Mouse (Mus musculus) adrenal gland, adult 8-10 months (tissue): ENCODE measurements around the gene Dhx58. TPM values are rescaled to one million over a fixed set of nuclear protein-coding genes. Genes with fewer than 3 reads are reported as not detected.
A peak's percentile ranks its signal among the peaks of the same experiment; 100 is the strongest.

Experiments used
- DNase-seq: peaks from one replicate; pipeline ENCODE4 v3.0.0; 2022
- total RNA-seq, 4 experiments: library from RNA; stranded (reverse); gene quantifications; 2 replicates each; pipeline ENCODE4 v1.2.4; 2022

The Dhx58 gene
- 100 to 1,000 TPM in 1 of 4 experiments, 10 to 100 TPM in 3; 56.4 to 143 (median 79.7) TPM for total RNA-seq

DNA sequence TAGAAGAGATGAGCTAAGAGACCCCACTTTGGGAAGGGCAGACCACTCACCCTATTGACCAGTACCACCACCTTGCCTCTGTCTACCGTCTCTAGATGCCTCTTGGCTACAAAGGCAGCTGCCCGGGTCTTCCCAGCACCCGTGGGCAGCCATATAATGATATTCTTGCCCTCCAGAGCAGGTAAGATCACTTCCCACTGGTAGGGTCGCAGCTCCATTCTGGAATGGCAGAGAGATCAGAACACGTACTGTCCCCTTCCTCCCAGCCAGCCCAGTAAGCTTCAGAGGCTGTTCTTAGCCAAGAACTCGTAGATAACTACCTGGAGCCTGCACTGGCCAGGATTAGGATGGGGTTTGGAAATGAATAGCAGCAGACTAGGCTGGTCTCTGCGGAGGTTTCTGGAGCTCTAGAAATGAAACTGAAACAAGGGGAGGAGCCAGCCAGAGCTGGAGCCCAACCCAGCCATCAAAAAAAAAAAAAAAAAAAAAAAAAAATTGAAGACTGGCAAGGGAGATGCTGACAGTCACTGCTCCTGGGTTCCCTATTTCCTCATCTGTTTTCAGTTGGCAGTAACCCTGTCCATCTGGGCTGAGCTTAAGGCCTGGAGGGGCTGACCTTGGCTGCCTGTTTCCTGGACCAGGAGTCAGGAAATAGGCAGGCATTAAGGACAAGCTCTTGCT lies at the start of gene Dhx58:
Gene Dhx58, minus strand, starts transcription at position 421 of the 681 bp plus-strand sequence.
- DNase-seq: no peak

DNA sequence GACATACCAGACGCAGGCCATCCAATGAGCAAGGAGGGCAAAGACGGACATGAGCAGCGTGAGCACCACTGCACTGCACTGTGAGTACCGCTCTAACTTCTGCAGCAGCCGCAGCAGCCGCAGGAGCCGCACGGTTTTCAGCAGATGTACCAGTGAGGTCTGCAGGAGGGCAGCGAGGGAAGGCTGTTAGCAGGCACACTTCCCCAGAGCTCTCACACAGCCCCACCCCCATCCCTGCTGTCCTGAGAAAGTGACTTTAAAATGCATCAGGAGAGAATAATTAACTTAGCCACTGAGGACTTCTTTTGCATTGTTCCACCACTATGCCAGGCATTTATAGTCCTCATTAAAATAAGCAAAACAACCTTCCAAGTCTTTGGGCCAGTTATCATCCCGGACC lies 48.2 kb upstream of the Dhx58 start:
- no peak for DNase-seq

GRCm38 (mm10) chr11:100750127-100750526 lies 46.1 kb upstream of the Dhx58 start:
- DNase-seq: no peak

- no peak for DNase-seq
Measured at GRCm38 (mm10) chr11:100749469-100749868, 45.4 kb upstream of the Dhx58 start.

DNA sequence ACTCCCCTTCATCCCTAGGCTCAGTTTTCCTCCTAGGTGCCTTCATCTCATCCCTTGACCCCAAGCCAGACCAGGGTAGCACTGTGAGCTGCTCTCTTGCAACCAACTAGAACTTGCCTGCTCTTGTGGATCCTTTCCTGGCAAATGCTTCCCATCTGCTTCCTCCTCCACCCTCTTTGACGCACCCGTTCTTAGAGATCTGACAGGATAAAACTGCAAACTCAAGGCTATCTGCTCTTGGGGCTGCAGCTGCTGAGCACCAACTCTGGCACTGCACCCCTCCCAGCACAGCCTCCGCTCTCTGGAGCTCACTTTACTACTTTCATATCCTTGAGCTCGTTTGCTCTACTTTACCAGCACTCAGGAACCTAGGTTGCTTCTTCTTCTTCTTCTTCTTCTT lies 44.5 kb upstream of the Dhx58 start:
- DNase-seq: no peak

DNA sequence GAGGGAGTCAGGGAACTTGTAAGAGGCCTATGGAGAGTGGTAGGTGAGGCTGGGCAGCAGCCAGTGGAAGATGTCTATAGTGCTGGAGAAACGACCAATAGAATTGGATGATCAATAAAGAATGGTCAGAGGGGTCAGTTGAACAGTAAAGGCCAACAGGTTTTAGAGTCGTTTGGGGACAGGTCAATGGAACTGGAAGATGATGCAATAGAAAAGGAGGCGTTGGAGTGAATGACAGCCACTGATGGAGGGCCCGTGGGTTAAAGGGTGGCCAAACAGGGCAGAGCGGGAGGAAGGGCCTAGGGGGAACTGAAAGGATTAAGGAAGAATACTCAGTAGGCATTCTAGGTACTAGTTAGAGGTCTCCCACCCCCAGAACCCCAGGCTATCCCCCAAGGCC lies 43.0 kb upstream of the Dhx58 start:
- no peak for DNase-seq

DNA sequence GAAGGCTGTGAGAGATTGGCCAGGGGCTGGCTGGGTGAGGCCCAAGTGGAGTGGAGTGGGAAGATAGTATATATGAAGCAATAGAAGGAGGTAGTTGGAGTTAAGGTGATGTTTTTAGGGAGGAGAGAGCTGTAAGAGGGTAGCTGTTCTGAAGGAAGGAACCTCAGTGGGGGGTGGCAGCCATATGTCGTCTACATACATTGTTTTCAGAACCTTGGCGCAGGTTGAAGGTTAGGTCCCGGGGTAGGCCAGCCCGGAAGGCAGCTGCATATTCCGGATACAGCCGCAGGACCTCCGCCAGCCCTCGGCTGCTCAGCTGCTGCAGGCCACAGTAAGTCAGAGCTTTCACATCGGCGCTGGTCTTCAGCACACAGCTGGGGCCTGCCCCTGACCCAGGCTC lies 42.5 kb upstream of the Dhx58 start:
- DNase-seq: no peak

DNA sequence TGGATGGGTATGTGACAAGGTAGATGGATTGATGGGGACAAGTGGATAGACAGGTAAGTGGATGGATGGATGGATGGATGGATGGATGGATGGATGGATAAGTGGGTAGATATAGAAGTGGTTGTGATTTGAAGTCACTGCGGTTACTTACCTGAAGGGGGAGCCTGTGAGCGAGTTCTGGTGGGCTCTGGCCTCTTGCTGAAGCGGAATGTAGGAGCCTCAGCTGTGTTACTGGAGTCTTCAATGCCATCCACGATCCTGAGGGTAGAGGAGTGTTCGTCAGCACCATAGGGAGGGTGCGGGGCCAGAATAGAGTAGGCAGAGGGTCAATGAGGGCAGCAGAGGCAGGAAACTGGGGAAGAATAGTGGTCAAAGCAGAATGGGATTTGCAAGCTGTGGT lies 41.0 kb upstream of the Dhx58 start:
- DNase-seq: no peak

- no peak for DNase-seq
Measured at GRCm38 (mm10) chr11:100741348-100741747, 37.3 kb upstream of the Dhx58 start.

- DNase-seq: no peak
Measured at GRCm38 (mm10) chr11:100738749-100739148, 34.7 kb upstream of the Dhx58 start.

DNA sequence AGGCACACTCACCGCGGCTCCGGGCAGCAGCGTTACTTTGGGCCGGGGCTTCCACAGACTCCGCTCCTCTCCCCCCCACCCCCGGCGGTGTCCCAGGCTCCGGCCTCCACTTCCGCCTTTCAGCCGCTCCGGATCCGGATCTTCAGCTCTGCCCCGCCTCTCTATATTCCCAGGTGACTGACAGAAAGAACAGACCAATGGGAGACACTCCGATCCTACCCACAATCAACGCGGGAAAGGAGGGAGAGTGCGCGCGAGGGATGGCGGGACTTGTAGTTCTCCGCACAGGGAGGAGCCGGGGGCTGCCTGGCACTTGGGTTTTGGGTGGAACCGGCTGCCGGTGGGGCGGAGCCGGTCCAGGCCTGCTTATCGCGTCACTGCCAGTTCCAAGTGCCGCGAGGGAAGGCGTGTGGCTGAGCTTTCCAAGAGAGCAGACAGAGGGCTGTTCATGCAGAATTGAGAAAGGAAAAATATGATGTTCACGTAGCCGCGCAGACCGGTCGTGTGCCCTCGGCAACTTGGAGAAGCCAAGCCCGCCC lies 34.1 kb upstream of the Dhx58 start, which contains the start of gene Rab5c:
Gene Rab5c, minus strand, starts transcription at position 150 of the 539 bp plus-strand sequence.
- peak; percentile 99 for DNase-seq

DNA sequence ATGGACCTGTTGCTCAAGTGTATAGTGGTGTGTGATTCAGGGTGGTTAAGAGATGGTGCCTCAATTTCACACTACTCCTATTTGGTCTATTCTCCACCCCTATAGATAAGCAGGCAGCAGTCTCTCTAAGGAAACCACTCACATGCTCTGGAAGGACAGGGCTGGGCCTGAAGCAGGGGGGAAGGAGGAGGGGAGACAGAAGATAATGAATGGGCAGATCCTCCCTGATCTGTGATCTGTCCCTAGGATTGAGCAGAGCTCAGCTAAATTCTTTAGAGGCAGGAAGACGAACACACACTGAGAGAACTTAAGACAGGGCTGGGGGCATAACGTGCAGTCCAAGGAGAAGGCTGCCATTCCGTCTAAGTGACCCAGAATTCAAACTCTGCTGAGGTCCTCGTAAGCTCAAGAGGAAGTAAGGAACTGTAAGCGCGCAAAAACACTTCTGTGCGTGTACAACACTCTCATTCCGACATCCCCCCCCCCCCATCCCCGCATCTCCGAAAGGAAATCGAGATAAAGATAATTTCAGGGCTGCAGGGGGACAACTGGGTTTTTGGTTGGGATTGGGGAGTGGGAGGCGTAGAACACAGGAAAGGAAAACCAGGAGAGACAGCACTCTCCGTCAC lies 33.1 kb upstream of the Dhx58 start:
- DNase-seq: no peak

DNA sequence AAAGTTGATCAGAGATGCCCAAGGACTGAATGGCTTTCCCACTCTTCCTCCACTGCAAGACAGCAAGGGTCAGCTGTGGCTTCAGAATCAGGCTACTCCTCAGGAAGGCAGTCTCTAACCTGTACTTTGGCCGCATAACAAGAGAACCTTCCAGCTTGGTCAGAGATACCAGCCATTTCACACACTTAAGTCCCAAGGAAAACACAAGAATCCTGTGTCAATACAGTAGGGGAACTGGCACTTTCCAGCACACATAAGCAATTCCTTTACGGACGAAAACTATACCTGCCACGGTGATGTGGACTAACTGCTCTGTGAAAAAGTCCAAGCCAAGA lies 32.6 kb upstream of the Dhx58 start:
- DNase-seq: no peak

DNA sequence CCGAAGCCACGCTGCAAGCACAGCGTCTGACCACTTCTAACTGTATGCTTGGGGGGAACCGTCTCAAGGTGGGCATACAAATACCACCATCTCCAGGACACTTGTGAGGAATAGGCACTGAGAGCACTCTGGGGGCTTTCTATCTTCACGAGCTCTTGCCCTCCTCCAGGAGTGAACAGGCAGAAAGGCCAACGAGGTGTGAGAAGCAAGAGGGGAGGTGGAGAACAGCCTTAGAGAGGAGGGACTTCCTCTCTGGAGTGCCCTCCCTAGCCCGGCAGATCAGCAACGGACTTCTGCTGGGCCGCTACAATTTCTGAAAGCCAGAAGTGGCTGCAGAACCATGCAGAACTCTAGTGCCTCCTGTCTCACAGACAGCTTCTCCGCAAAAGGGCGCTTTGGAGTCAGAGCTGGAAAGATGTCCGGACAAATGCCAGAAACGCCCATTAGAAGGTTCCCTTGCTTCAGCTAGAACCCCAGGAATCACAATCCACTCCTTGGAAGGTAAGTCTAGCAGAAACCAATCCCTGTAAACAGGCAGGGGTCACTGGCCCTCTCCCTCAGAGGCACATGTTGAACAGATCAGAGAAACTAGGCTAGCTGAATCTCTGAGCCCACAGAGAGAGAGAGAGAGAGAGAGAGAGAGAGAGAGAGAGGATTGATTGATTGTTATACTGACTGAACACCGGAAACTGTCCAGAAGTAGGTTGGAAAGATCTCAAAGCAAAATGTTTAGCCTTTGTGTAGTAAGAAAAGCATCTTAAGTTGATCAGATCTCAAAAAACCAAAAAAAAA lies 32.1 kb upstream of the Dhx58 start:
- no peak for DNase-seq

- DNase-seq: no peak
Measured at GRCm38 (mm10) chr11:100735134-100735865, 31.2 kb upstream of the Dhx58 start.

- DNase-seq: no peak
Measured at GRCm38 (mm10) chr11:100730477-100731205, 26.6 kb upstream of the Dhx58 start.

GRCm38 (mm10) chr11:100729976-100730375 lies 25.9 kb upstream of the Dhx58 start:
- DNase-seq: no peak

DNA sequence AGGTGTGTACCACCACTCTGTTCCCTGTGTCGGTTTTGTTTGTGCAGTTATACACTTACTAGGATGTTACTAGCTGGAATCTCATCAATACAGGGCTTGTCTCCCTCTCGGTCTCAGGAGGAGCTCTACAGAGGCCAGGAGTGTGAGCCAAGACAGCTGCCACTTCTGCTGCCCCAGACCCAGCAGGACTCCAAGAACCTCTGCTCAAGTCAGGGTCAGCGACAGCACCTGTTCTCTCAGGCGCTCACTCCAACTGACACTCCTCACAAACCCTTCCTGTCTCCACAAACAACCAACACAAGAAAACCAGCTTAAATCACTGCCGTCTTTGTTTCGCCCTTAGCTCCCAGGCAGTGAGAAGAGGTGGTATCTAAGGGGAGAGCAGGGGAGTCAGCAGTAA lies 24.5 kb upstream of the Dhx58 start:
- DNase-seq: no peak

DNA sequence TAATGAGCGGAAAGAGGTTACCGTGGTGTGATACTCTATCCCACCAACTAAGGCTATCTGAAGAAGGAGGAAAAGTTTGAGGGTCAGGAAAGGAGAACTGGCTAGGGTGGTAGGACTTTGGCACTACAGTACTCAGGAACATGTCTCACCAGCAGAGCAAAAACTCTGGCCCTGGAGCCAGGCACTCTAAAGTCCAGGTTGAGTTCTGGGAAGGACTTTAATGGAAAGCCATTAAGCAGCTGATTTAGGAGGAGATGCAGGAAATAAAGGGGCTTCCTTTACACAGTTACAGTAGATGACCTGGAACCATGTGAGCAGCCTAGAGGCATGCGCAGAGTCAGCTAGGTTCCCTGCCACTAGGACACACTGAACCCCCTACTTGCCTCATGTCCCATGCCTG lies 23.1 kb upstream of the Dhx58 start:
- no peak for DNase-seq

DNA sequence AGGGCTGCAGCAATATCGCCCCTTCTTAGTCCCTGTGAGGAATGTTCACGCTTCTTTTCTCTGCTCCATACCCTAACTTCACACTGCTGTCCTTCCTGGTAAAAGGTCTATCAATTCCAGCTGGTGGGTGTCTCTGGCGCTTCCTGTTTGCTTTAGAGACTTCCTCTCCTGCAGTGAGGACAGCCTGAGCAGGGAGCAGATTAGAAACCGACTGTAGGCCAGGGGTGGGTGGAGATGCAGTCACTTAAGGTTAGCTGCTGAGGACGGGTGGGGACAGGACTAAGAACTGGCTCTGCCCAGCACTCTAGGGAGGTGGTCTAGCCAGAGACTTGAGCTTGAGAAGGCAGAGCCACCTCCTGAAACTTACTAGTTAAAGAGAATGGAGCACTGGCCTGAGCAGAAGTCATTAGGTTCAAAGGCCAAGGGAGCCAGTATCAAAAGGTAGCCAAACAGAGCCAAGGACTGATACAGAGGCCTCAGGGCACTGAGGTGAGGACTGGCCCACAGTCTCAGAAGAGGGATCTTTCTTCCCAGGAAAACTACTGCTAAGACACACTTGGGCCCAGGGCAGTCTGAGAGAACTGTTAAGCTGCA lies 20.9 kb upstream of the Dhx58 start:
- no peak for DNase-seq

- no peak for DNase-seq
Measured at GRCm38 (mm10) chr11:100722493-100723028, 18.5 kb upstream of the Dhx58 start.
